Mouse (Mus musculus): ENCODE measurements at regions not wholly inside any gene's neighbourhood (a gene's known extent, or its start where the extent isn't known, plus 50 kb on each side); places are given as distances from the start of the nearest gene placed in this dataset.
"Not testable (repeated sequence)": the region's sequence is repeated elsewhere in the genome, so short reads cannot be mapped to it uniquely, and the experiment has no call there.

GRCm38 (mm10) chr6:14573001-14573400 is 182.1 kb downstream of the Ppp1r3a start:
- 46% methylated on average over 2 of the region's 2 CpGs for WGBS
- H3K9ac ChIP-seq (ENCODE audit: low read length) = no peak overlapping the region
- H3K4me2 ChIP-seq (ENCODE audit: low read depth, low read length) = no peak overlapping the region
- no peak for ATAC-seq (replicated peaks; ENCODE audit: extremely low read depth, insufficient read depth, low FRiP score)
- no peaks in the 10 kb centered on the region for H3K27me3 ChIP-seq (ENCODE audit: control insufficient read depth, insufficient read depth, low read length)
- H3K4me1 ChIP-seq (ENCODE audit: control insufficient read depth, insufficient read depth, low read length) = no peaks in the 10 kb centered on the region
- H3K9me3 ChIP-seq (replicated peaks; ENCODE audit: control insufficient read depth, low read length) = no peaks in the 10 kb centered on the region
- H3K27ac ChIP-seq (ENCODE audit: low read length) = no peak overlapping the region
- no peak overlapping the region for H3K4me3 ChIP-seq (ENCODE audit: low read length)
- no peaks in the 10 kb centered on the region for H3K36me3 ChIP-seq (ENCODE audit: control insufficient read depth, insufficient read depth)

GRCm38 (mm10) chr6:14540333-14540732 is 214.7 kb downstream of the Ppp1r3a start:
- Histone ChIP-seq H3K4me2 (ENCODE audit: low read depth, low read length) (no peak overlapping the region), H3K27me3 (ENCODE audit: control insufficient read depth, insufficient read depth, low read length) (no peaks in the 10 kb centered on the region), H3K36me3 (ENCODE audit: control insufficient read depth, insufficient read depth) (no peaks in the 10 kb centered on the region), H3K4me1 (ENCODE audit: control insufficient read depth, insufficient read depth, low read length) (no peaks in the 10 kb centered on the region), H3K9me3 (replicated peaks; ENCODE audit: control insufficient read depth, low read length) (no peaks in the 10 kb centered on the region), H3K27ac (ENCODE audit: low read length) (no peak overlapping the region), H3K9ac (ENCODE audit: low read length) (no peak overlapping the region), H3K4me3 (ENCODE audit: low read length) (no peak overlapping the region)
- no peak for ATAC-seq (replicated peaks; ENCODE audit: extremely low read depth, insufficient read depth, low FRiP score)
- 85% methylated on average over 5 of the region's 5 CpGs for WGBS

- Histone ChIP-seq H3K36me3 (ENCODE audit: control insufficient read depth, insufficient read depth) (no peaks in the 10 kb centered on the region), H3K4me3 (ENCODE audit: low read length) (no peak overlapping the region), H3K9ac (ENCODE audit: low read length) (no peak overlapping the region), H3K27ac (ENCODE audit: low read length) (no peak overlapping the region), H3K9me3 (replicated peaks; ENCODE audit: control insufficient read depth, low read length) (no peaks in the 10 kb centered on the region), H3K4me2 (ENCODE audit: low read depth, low read length) (no peak overlapping the region), H3K4me1 (ENCODE audit: control insufficient read depth, insufficient read depth, low read length) (no peaks in the 10 kb centered on the region), H3K27me3 (ENCODE audit: control insufficient read depth, insufficient read depth, low read length) (no peaks in the 10 kb centered on the region)
- no peak for ATAC-seq (replicated peaks; ENCODE audit: extremely low read depth, insufficient read depth, low FRiP score)
- 66% methylated on average over 2 of the region's 2 CpGs for WGBS
Measured at GRCm38 (mm10) chr6:14529096-14529495, 226.0 kb downstream of the Ppp1r3a start.

- no peaks in the 10 kb centered on the region for H3K27me3 ChIP-seq (ENCODE audit: control insufficient read depth, insufficient read depth, low read length)
- H3K9ac ChIP-seq (ENCODE audit: low read length) = no peak overlapping the region
- H3K27ac ChIP-seq (ENCODE audit: low read length) = no peak overlapping the region
- H3K4me1 ChIP-seq (ENCODE audit: control insufficient read depth, insufficient read depth, low read length) = no peaks in the 10 kb centered on the region
- WGBS = 73% methylated on average over 7 of the region's 7 CpGs
- no peaks in the 10 kb centered on the region for H3K9me3 ChIP-seq (replicated peaks; ENCODE audit: control insufficient read depth, low read length)
- ATAC-seq (replicated peaks; ENCODE audit: extremely low read depth, insufficient read depth, low FRiP score) = no peak
- H3K36me3 ChIP-seq (ENCODE audit: control insufficient read depth, insufficient read depth) = no peaks in the 10 kb centered on the region
- H3K4me3 ChIP-seq (ENCODE audit: low read length) = no peak overlapping the region
- no peak overlapping the region for H3K4me2 ChIP-seq (ENCODE audit: low read depth, low read length)
Measured at GRCm38 (mm10) chr6:14528564-14528963, 226.5 kb downstream of the Ppp1r3a start.

GRCm38 (mm10) chr6:14522742-14523141 is 232.3 kb downstream of the Ppp1r3a start:
- Histone ChIP-seq H3K9ac (ENCODE audit: low read length) (no peak overlapping the region), H3K27me3 (ENCODE audit: control insufficient read depth, insufficient read depth, low read length) (no peaks in the 10 kb centered on the region), H3K27ac (ENCODE audit: low read length) (no peak overlapping the region), H3K4me3 (ENCODE audit: low read length) (no peak overlapping the region), H3K4me1 (ENCODE audit: control insufficient read depth, insufficient read depth, low read length) (no peaks in the 10 kb centered on the region), H3K9me3 (replicated peaks; ENCODE audit: control insufficient read depth, low read length) (no peaks in the 10 kb centered on the region), H3K4me2 (ENCODE audit: low read depth, low read length) (no peak overlapping the region), H3K36me3 (ENCODE audit: control insufficient read depth, insufficient read depth) (no peaks in the 10 kb centered on the region)
- WGBS = 13% methylated on average over 2 of the region's 2 CpGs
- ATAC-seq (replicated peaks; ENCODE audit: extremely low read depth, insufficient read depth, low FRiP score) = no peak

GRCm38 (mm10) chr6:14521321-14521720 is 233.8 kb downstream of the Ppp1r3a start:
- Histone ChIP-seq H3K36me3 (ENCODE audit: control insufficient read depth, insufficient read depth) (no peaks in the 10 kb centered on the region), H3K4me2 (ENCODE audit: low read depth, low read length) (no peak overlapping the region), H3K4me3 (ENCODE audit: low read length) (no peak overlapping the region), H3K27ac (ENCODE audit: low read length) (no peak overlapping the region), H3K27me3 (ENCODE audit: control insufficient read depth, insufficient read depth, low read length) (no peaks in the 10 kb centered on the region), H3K9me3 (replicated peaks; ENCODE audit: control insufficient read depth, low read length) (no peaks in the 10 kb centered on the region), H3K4me1 (ENCODE audit: control insufficient read depth, insufficient read depth, low read length) (no peaks in the 10 kb centered on the region), H3K9ac (ENCODE audit: low read length) (no peak overlapping the region)
- ATAC-seq (replicated peaks; ENCODE audit: extremely low read depth, insufficient read depth, low FRiP score) = no peak
- 79% methylated on average over 1 of the region's 1 CpGs for WGBS

- no peak for ATAC-seq (replicated peaks; ENCODE audit: extremely low read depth, insufficient read depth, low FRiP score)
Measured at GRCm38 (mm10) chr6:14504171-14504570, 250.9 kb downstream of the Ppp1r3a start.

GRCm38 (mm10) chr6:14500663-14501062 is 254.4 kb downstream of the Ppp1r3a start:
- Histone ChIP-seq H3K27me3 (ENCODE audit: control insufficient read depth, insufficient read depth, low read length) (no peaks in the 10 kb centered on the region), H3K4me2 (ENCODE audit: low read depth, low read length) (no peak overlapping the region), H3K9ac (ENCODE audit: low read length) (no peak overlapping the region), H3K4me3 (ENCODE audit: low read length) (no peak overlapping the region), H3K9me3 (replicated peaks; ENCODE audit: control insufficient read depth, low read length) (no peaks in the 10 kb centered on the region), H3K27ac (ENCODE audit: low read length) (no peak overlapping the region), H3K4me1 (ENCODE audit: control insufficient read depth, insufficient read depth, low read length) (no peaks in the 10 kb centered on the region), H3K36me3 (ENCODE audit: control insufficient read depth, insufficient read depth) (no peaks in the 10 kb centered on the region)
- 75% methylated on average over 2 of the region's 2 CpGs for WGBS
- no peak for ATAC-seq (replicated peaks; ENCODE audit: extremely low read depth, insufficient read depth, low FRiP score)

More at GRCm38 (mm10) chr6:14504171-14504570, 250.9 kb downstream of the Ppp1r3a start:
- Histone ChIP-seq H3K9ac (ENCODE audit: low read length) (no peak overlapping the region), H3K27me3 (ENCODE audit: control insufficient read depth, insufficient read depth, low read length) (no peaks in the 10 kb centered on the region), H3K9me3 (replicated peaks; ENCODE audit: control insufficient read depth, low read length) (no peaks in the 10 kb centered on the region), H3K27ac (ENCODE audit: low read length) (no peak overlapping the region), H3K4me1 (ENCODE audit: control insufficient read depth, insufficient read depth, low read length) (no peaks in the 10 kb centered on the region), H3K36me3 (ENCODE audit: control insufficient read depth, insufficient read depth) (no peaks in the 10 kb centered on the region), H3K4me2 (ENCODE audit: low read depth, low read length) (no peak overlapping the region), H3K4me3 (ENCODE audit: low read length) (no peak overlapping the region)
- whole genome bisulfite sequencing = 32% methylated on average over 1 of the region's 1 CpGs

GRCm38 (mm10) chr6:14499882-14500281 is 255.2 kb downstream of the Ppp1r3a start:
- H3K9ac ChIP-seq (ENCODE audit: low read length); H3K27me3 ChIP-seq (ENCODE audit: control insufficient read depth, insufficient read depth, low read length); H3K36me3 ChIP-seq (ENCODE audit: control insufficient read depth, insufficient read depth); H3K27ac ChIP-seq (ENCODE audit: low read length); H3K4me1 ChIP-seq (ENCODE audit: control insufficient read depth, insufficient read depth, low read length); ATAC-seq (replicated peaks; ENCODE audit: extremely low read depth, insufficient read depth, low FRiP score); H3K9me3 ChIP-seq (replicated peaks; ENCODE audit: control insufficient read depth, low read length); H3K4me3 ChIP-seq (ENCODE audit: low read length); H3K4me2 ChIP-seq (ENCODE audit: low read depth, low read length): not testable (repeated sequence)
- WGBS = 69% methylated on average over 1 of the region's 1 CpGs

- H3K9me3 ChIP-seq (replicated peaks; ENCODE audit: control insufficient read depth, low read length); H3K4me1 ChIP-seq (ENCODE audit: control insufficient read depth, insufficient read depth, low read length); H3K27ac ChIP-seq (ENCODE audit: low read length); ATAC-seq (replicated peaks; ENCODE audit: extremely low read depth, insufficient read depth, low FRiP score); H3K4me2 ChIP-seq (ENCODE audit: low read depth, low read length); H3K4me3 ChIP-seq (ENCODE audit: low read length); H3K9ac ChIP-seq (ENCODE audit: low read length); H3K27me3 ChIP-seq (ENCODE audit: control insufficient read depth, insufficient read depth, low read length); H3K36me3 ChIP-seq (ENCODE audit: control insufficient read depth, insufficient read depth): not testable (repeated sequence)
- WGBS = 69% methylated on average over 3 of the region's 3 CpGs
Measured at GRCm38 (mm10) chr6:14486642-14487041, 268.4 kb downstream of the Ppp1r3a start.
